30 mouse cellular contexts compared by ENCODE assay signal in the genomic region with DNA sequence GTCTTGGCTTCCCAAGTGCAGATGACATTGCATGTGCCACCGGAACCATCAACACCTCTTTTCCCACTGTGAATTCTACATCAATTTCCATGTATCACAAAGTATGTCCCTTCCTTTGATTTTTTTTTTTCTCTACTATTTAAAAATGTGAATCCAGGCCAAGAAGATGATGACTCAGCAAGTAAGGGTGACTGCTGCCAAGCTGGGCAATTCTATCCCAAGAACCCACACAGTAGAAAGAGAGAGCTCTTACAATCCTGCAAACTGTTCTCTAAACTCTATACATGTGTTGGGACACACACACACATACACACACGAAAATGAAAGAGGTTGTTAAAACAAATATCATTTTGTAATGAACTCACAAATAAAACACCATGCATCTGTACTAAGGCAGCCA. TPM values are rescaled to one million over a fixed set of nuclear protein-coding genes. Genes with fewer than 3 reads are reported as not detected.
A peak's percentile ranks its signal among the peaks of the same experiment; 100 is the strongest.
DNase-seq lines count a peak whose midpoint lies in the region; TF ChIP-seq lines count a peak whose summit lies in the region.
"Had no signal": no experiment of that assay in that cellular context is flagged by ENCODE, and none has a peak within 500 bp of the region (broad histone marks: within the 10 kb centered on the region; RNA-seq: fewer than 3 reads in every experiment).

No protein-coding gene starts in this region.

- no peaks in the 10 kb centered on the region; the same call in 1 of the 2 replicates for H3K36me3 ChIP-seq in ES-E14 (ENCODE audit: control insufficient read depth, insufficient read depth, low read length, poor library complexity, severe bottlenecking)

- H3K4me1 ChIP-seq in ES-E14 (ENCODE audit: control insufficient read depth in 2 of 2, insufficient read depth in 2 of 2, low read length in 2 of 2, poor library complexity in 1 of 2) = peaks cover 2 to 4% of the 10 kb centered on the region in 2 experiments; a peak in 2 of 4 replicates

- H3K9me3 ChIP-seq in ES-E14 (ENCODE audit: control insufficient read depth, insufficient read depth, low read depth, low read length) = no peaks in the 10 kb centered on the region

- DNase-seq in gastrocnemius, adult 2 months = no peak
- no peak for DNase-seq in gastrocnemius, adult 18-20 months (ENCODE audit: low spot score)
- DNase-seq in left cerebral cortex, adult 2 months (ENCODE audit: extremely low spot score in 1 of 2, low spot score in 2 of 2) = no peak
- DNase-seq in left cerebral cortex, postnatal 4 days = no peak
- DNase-seq in ES-E14 (ENCODE audit: low read depth, low spot score) = no peak
- peak; percentile 85 for DNase-seq in brain, adult 2 months (ENCODE audit: low read depth, low spot score)
- DNase-seq in urinary bladder, adult 2 months (ENCODE audit: low spot score) = no peak
- DNase-seq in urinary bladder, adult 18-20 months (ENCODE audit: low spot score in 2 of 2) = no peak
- DNase-seq: adrenal gland, postnatal 36 days; B cell, adult 2 months; cerebellum, adult 11-12 months; cerebellum, postnatal 36 days; embryo, embryonic 11 days; gastrocnemius, postnatal 25 days; heart, postnatal 4 days; kidney, adult 8-10 months; kidney, postnatal 25 days; layer of hippocampus, adult 9-11 months; right cerebral cortex, postnatal 14 days; spleen, adult 18-20 months; thymus, postnatal 14 days had no signal

- no peak for TF ChIP-seq CTCF in gastrocnemius, adult 2 months (IDR thresholded peaks at IDR 0.05)
- TF ChIP-seq CTCF in left cerebral cortex, adult 2 months (IDR thresholded peaks at IDR 0.05) = no peak

- in situ Hi-C loops in ES-E14 (cut with MboI; ENCODE audit: low sequenced_read_pairs in 2 of 2, unreplicated experiment in 2 of 2) = no loop called here

- no peak overlapping the region for H3K9ac ChIP-seq in ES-E14 (ENCODE audit: insufficient read depth, low read depth, low read length, poor library complexity, severe bottlenecking)
- H3K9ac ChIP-seq: hindbrain, embryonic 14.5 days had no signal

- intact Hi-C loops in gastrocnemius, adult 2 months (cut with DNase I) = no loop called here
- intact Hi-C loops in left cerebral cortex, adult 2 months (cut with DNase I) = loop anchor here (2.0 to 5.0 kb wide), 2 partner anchors 85 to 130 kb away; a partner anchor contains a TSS
- intact Hi-C loops in left cerebral cortex, postnatal 4 days (cut with DNase I) = no loop called here

- H3K27ac ChIP-seq in gastrocnemius, adult 2 months = peak overlapping the region; percentile 79
- H3K27ac ChIP-seq in left cerebral cortex, adult 2 months = peak overlapping the region; percentile 59
- H3K27ac ChIP-seq in ES-E14 (ENCODE audit: insufficient read depth, low read depth, low read length, poor library complexity, severe bottlenecking) = no peak overlapping the region
- H3K27ac ChIP-seq: hindbrain, embryonic 14.5 days; macrophage had no signal

- no peak overlapping the region for H3K4me3 ChIP-seq in gastrocnemius, adult 2 months
- H3K4me3 ChIP-seq in left cerebral cortex, adult 2 months = no peak overlapping the region
- H3K4me3 ChIP-seq in ES-E14 (ENCODE audit: insufficient read depth in 1 of 2, low read depth in 1 of 2, low read length in 2 of 2, poor library complexity in 1 of 2, severe bottlenecking in 1 of 2) = no peak overlapping the region

TF ChIP-seq in ES-E14, 5 proteins besides CTCF, POLR2A, EP300 and RAD21:
- no peak for TF ChIP-seq ZNF384 (IDR thresholded peaks at IDR 0.05; ENCODE audit: low read depth, low read length)
- TF ChIP-seq MAFK (IDR thresholded peaks at IDR 0.05; ENCODE audit: insufficient read depth, low read depth, low read length) = peak; percentile 63; the same call in 1 of the 2 replicates

RNA-seq across cellular contexts. Expression of a gene that starts 15.1 kb away (rescaled TPM):
- 10 to 100 TPM; 19.4 to 23.0 TPM for total RNA-seq in gastrocnemius, adult 2 months (2021)
- total RNA-seq in gastrocnemius, adult 18-20 months (2021) = 10 to 100 TPM; 18.9 to 23.8 TPM
- total RNA-seq in left cerebral cortex, adult 2 months (2021) = 100 to 1,000 TPM; 197 to 200 TPM
- total RNA-seq in left cerebral cortex, postnatal 4 days (2021) = 100 to 1,000 TPM; 176 to 181 TPM
- 31.9 and 39.3 TPM in 2 replicates for total RNA-seq in ES-E14 (2012; rRNA removed)
- polyA plus RNA-seq in urinary bladder, adult 2 months (2012; rRNA removed) = 111 and 116 TPM in 2 replicates

RNA-seq across cellular contexts. Expression of a gene that starts 34.5 kb away (rescaled TPM):
- total RNA-seq in gastrocnemius, adult 2 months (2021) = not detected
- not detected for total RNA-seq in gastrocnemius, adult 18-20 months (2021)
- not detected for total RNA-seq in left cerebral cortex, adult 2 months (2021)
- total RNA-seq in left cerebral cortex, postnatal 4 days (2021) = not detected
- total RNA-seq in ES-E14 (2012; rRNA removed) = not detected in 2 replicates
- 5.1 and 6.2 TPM in 2 replicates for polyA plus RNA-seq in urinary bladder, adult 2 months (2012; rRNA removed)
- total RNA-seq: adrenal gland, adult 18-20 months; adrenal gland, postnatal 36 days; gastrocnemius, postnatal 25 days; heart, postnatal 4 days; liver, adult 2 months; midbrain, postnatal 0 days had no signal
- polyA plus RNA-seq: forebrain, embryonic 14.5 days; hindbrain, embryonic 14.5 days; inflammation-experienced regulatory T-cells, adult 6 months; limb, embryonic 11.5 days; macrophage; neural tube, embryonic 14.5 days had no signal
